Mouse (Mus musculus): ENCODE measurements around the gene Pde4dip.

DNA sequence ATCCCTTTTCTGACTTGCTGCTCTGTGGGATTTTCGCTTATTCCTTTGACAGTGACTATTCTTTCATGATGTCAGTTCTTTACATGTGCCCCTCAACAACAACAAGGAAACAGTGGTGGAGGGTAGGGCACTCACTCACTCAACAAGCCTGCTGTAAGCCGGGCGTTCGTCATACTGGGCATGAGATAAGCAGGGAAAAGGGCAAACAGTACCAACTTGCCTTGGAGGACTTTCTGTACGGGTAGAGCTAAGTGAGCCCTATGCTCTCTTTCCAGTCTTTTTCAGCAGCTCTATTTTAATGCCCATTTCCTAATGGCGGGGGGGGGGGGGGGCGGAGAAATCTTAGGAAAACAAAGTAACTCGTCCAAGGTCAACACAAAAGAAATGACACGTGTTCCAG, 246.5 kb downstream of the Pde4dip start:
- TF ChIP-seq POLR2A (IDR thresholded peaks at IDR 0.05; ENCODE audit: insufficient read length, low read depth) (no peak), MYOD1 (IDR thresholded peaks at IDR 0.05; ENCODE audit: control insufficient read depth in 1 of 3, insufficient read length in 2 of 3, low read depth in 2 of 3) (no peak), E2F4 (IDR thresholded peaks at IDR 0.05; ENCODE audit: insufficient read depth) (no peak), MAX (IDR thresholded peaks at IDR 0.05; ENCODE audit: low read depth) (no peak), POLR2AphosphoS2 (IDR thresholded peaks at IDR 0.05; ENCODE audit: insufficient read length, low read depth) (no peak), CEBPB (IDR thresholded peaks at IDR 0.05; ENCODE audit: insufficient read depth, poor library complexity, severe bottlenecking) (no peak), USF1 (IDR thresholded peaks at IDR 0.05; ENCODE audit: low read depth) (no peak), MYOG (IDR thresholded peaks at IDR 0.05; ENCODE audit: control insufficient read depth in 1 of 3, insufficient read depth in 1 of 3, insufficient read length in 2 of 3, low read depth in 2 of 3) (no peak)

All from myocyte (in vitro differentiated cells).